Mouse (Mus musculus): ENCODE results near the gene Iqgap3.

GRCm38 (mm10) chr3:88156817-88157216 is 75.0 kb downstream of the Iqgap3 start:
- TF ChIP-seq CTCF (conservative IDR thresholded peaks at IDR 0.05; ENCODE audit: low read length) (no peak), NANOG (IDR thresholded peaks at IDR 0.05; ENCODE audit: borderline replicate concordance, low read length) (no peak)
